Mouse (Mus musculus): Measurements from ENCODE around the gene Prss53. TPM values are rescaled to one million over a fixed set of nuclear protein-coding genes. Genes with fewer than 3 reads are reported as not detected.

The Prss53 gene
- polyA plus RNA-seq, 1 experiment from 2014 or later: 1.2 TPM

- no peak for ATAC-seq (ENCODE audit: insufficient number of reproducible peaks, insufficient read depth, low FRiP score, low TSS enrichment)
- WGBS: 80% methylated on average over 3 of the region's 3 CpGs
- Histone ChIP-seq H3K27ac (no peak overlapping the region), H3K4me3 (no peak overlapping the region), H3K4me2 (replicated peaks) (no peak overlapping the region), H3K9ac (no peak overlapping the region), H3K4me1 (peaks cover 16% of the 10 kb centered on the region), H3K27me3 (no peaks in the 10 kb centered on the region), H3K9me3 (no peaks in the 10 kb centered on the region), H3K36me3 (peaks cover 69% of the 10 kb centered on the region)
Observed at GRCm38 (mm10) chr7:127887781-127888180, 3.0 kb downstream of the Prss53 start.

GRCm38 (mm10) chr7:127887191-127887590 lies 3.6 kb downstream of the Prss53 start:
- peaks cover 70% of the 10 kb centered on the region for H3K36me3 ChIP-seq
- H3K4me3 ChIP-seq: no peak overlapping the region
- H3K27ac ChIP-seq: no peak overlapping the region
- WGBS: 87% methylated on average over 8 of the region's 8 CpGs
- H3K4me2 ChIP-seq (replicated peaks): no peak overlapping the region
- H3K4me1 ChIP-seq: peaks cover 16% of the 10 kb centered on the region
- H3K27me3 ChIP-seq: no peaks in the 10 kb centered on the region
- ATAC-seq (ENCODE audit: insufficient number of reproducible peaks, insufficient read depth, low FRiP score, low TSS enrichment): no peak
- no peak overlapping the region for H3K9ac ChIP-seq
- H3K9me3 ChIP-seq: no peaks in the 10 kb centered on the region

GRCm38 (mm10) chr7:127886551-127886950 lies 4.2 kb downstream of the Prss53 start:
- WGBS: 91% methylated on average over 6 of the region's 6 CpGs
- peaks cover 76% of the 10 kb centered on the region for H3K36me3 ChIP-seq
- no peak overlapping the region for H3K4me3 ChIP-seq
- H3K9me3 ChIP-seq: no peaks in the 10 kb centered on the region
- H3K4me1 ChIP-seq: peaks cover 16% of the 10 kb centered on the region
- H3K9ac ChIP-seq: no peak overlapping the region
- no peak overlapping the region for H3K4me2 ChIP-seq (replicated peaks)
- H3K27me3 ChIP-seq: no peaks in the 10 kb centered on the region
- H3K27ac ChIP-seq: no peak overlapping the region
- no peak for ATAC-seq (ENCODE audit: insufficient number of reproducible peaks, insufficient read depth, low FRiP score, low TSS enrichment)

GRCm38 (mm10) chr7:127885951-127886350 lies 4.8 kb downstream of the Prss53 start:
- Histone ChIP-seq H3K4me2 (replicated peaks) (no peak overlapping the region), H3K4me3 (no peak overlapping the region), H3K9ac (no peak overlapping the region), H3K9me3 (no peaks in the 10 kb centered on the region), H3K36me3 (peaks cover 82% of the 10 kb centered on the region), H3K27ac (no peak overlapping the region), H3K27me3 (no peaks in the 10 kb centered on the region), H3K4me1 (peaks cover 16% of the 10 kb centered on the region)
- 66% methylated on average over 6 of the region's 6 CpGs for WGBS
- ATAC-seq (ENCODE audit: insufficient number of reproducible peaks, insufficient read depth, low FRiP score, low TSS enrichment): no peak

- WGBS: 87% methylated on average over 12 of the region's 12 CpGs
- ATAC-seq (ENCODE audit: insufficient number of reproducible peaks, insufficient read depth, low FRiP score, low TSS enrichment): no peak
Observed at GRCm38 (mm10) chr7:127880431-127880830, 10.3 kb downstream of the Prss53 start.

GRCm38 (mm10) chr7:127879301-127879700 lies 11.5 kb downstream of the Prss53 start:
- H3K9me3 ChIP-seq: no peaks in the 10 kb centered on the region
- H3K36me3 ChIP-seq: peaks cover 67% of the 10 kb centered on the region
- peaks cover 24% of the 10 kb centered on the region for H3K4me1 ChIP-seq
- H3K4me3 ChIP-seq: 0 out of 2 replicates have a peak overlapping the region, but pooled peaks have one; percentile 4
- H3K27me3 ChIP-seq: no peaks in the 10 kb centered on the region
- no peak for ATAC-seq (ENCODE audit: insufficient number of reproducible peaks, insufficient read depth, low FRiP score, low TSS enrichment)
- H3K4me2 ChIP-seq (replicated peaks): no peak overlapping the region
- no peak overlapping the region for H3K27ac ChIP-seq
- no peak overlapping the region for H3K9ac ChIP-seq
- 96% methylated on average over 9 of the region's 9 CpGs for WGBS

More at GRCm38 (mm10) chr7:127880431-127880830, 10.3 kb downstream of the Prss53 start:
- Histone ChIP-seq H3K27me3 (no peaks in the 10 kb centered on the region), H3K36me3 (peaks cover 77% of the 10 kb centered on the region), H3K27ac (no peak overlapping the region), H3K4me2 (replicated peaks) (no peak overlapping the region), H3K4me3 (no peak overlapping the region), H3K4me1 (peaks cover 21% of the 10 kb centered on the region), H3K9me3 (no peaks in the 10 kb centered on the region), H3K9ac (no peak overlapping the region)

GRCm38 (mm10) chr7:127876467-127877348 lies 14.1 kb downstream of the Prss53 start, which contains the start of gene Zfp668:
Zfp668 (minus strand) TSS chr7:127876828.
- Histone ChIP-seq H3K36me3 (peaks cover 52% of the 10 kb centered on the region), H3K9ac (peak within 1 kb of the TSS; percentile 95), H3K9me3 (no peaks in the 10 kb centered on the region), H3K27ac (peak within 1 kb of the TSS; percentile 99), H3K4me3 (peak within 1 kb of the TSS; percentile 93), H3K27me3 (no peaks in the 10 kb centered on the region), H3K4me2 (replicated peaks) (peak within 1 kb of the TSS; percentile 87), H3K4me1 (peaks cover 23% of the 10 kb centered on the region)
- peak; percentile 48 for ATAC-seq (ENCODE audit: insufficient number of reproducible peaks, insufficient read depth, low FRiP score, low TSS enrichment)
- WGBS: under 1% methylated on average over 60 of the region's 60 CpGs

GRCm38 (mm10) chr7:127876041-127876466 lies 14.7 kb downstream of the Prss53 start, which contains the start of gene Zfp646:
Zfp646 (plus strand) TSS chr7:127876221.
- H3K9ac ChIP-seq: peak within 1 kb of the TSS; percentile 95
- peak within 1 kb of the TSS; percentile 99 for H3K27ac ChIP-seq
- peaks cover 23% of the 10 kb centered on the region for H3K4me1 ChIP-seq
- H3K27me3 ChIP-seq: no peaks in the 10 kb centered on the region
- ATAC-seq (ENCODE audit: insufficient number of reproducible peaks, insufficient read depth, low FRiP score, low TSS enrichment): peak; percentile 86
- H3K4me2 ChIP-seq (replicated peaks): peak within 1 kb of the TSS; percentile 87
- WGBS: under 1% methylated on average over 40 of the region's 41 CpGs
- no peaks in the 10 kb centered on the region for H3K9me3 ChIP-seq
- peak within 1 kb of the TSS; percentile 93 for H3K4me3 ChIP-seq
- peaks cover 48% of the 10 kb centered on the region for H3K36me3 ChIP-seq

- ATAC-seq (ENCODE audit: insufficient number of reproducible peaks, insufficient read depth, low FRiP score, low TSS enrichment): peak; percentile 95
- Histone ChIP-seq H3K9ac (peak overlapping the region; percentile 95), H3K4me1 (peaks cover 23% of the 10 kb centered on the region), H3K4me3 (peak overlapping the region; percentile 93), H3K9me3 (no peaks in the 10 kb centered on the region), H3K27ac (peak overlapping the region; percentile 99), H3K27me3 (no peaks in the 10 kb centered on the region), H3K4me2 (replicated peaks) (peak overlapping the region; percentile 87), H3K36me3 (peaks cover 45% of the 10 kb centered on the region)
- WGBS: 0% methylated on average over 42 of the region's 43 CpGs
Observed at GRCm38 (mm10) chr7:127875627-127876001, 15.2 kb downstream of the Prss53 start.

GRCm38 (mm10) chr7:127874812-127875626 lies 15.8 kb downstream of the Prss53 start:
- WGBS: 4% methylated on average over 20 of the region's 20 CpGs
- peak overlapping the region; percentile 95 for H3K9ac ChIP-seq

GRCm38 (mm10) chr7:127870136-127870821 lies 20.5 kb downstream of the Prss53 start:
- Histone ChIP-seq H3K9ac (no peak overlapping the region), H3K36me3 (peaks cover 47% of the 10 kb centered on the region), H3K4me3 (no peak overlapping the region), H3K27ac (no peak overlapping the region), H3K27me3 (no peaks in the 10 kb centered on the region), H3K4me1 (peaks cover 15% of the 10 kb centered on the region), H3K9me3 (no peaks in the 10 kb centered on the region), H3K4me2 (replicated peaks) (no peak overlapping the region)
- 80% methylated on average over 5 of the region's 5 CpGs for WGBS
- ATAC-seq (ENCODE audit: insufficient number of reproducible peaks, insufficient read depth, low FRiP score, low TSS enrichment): no peak

More at GRCm38 (mm10) chr7:127874812-127875626, 15.8 kb downstream of the Prss53 start:
- Histone ChIP-seq H3K4me2 (replicated peaks) (peak overlapping the region; percentile 87), H3K4me1 (peaks cover 23% of the 10 kb centered on the region), H3K9me3 (no peaks in the 10 kb centered on the region), H3K4me3 (peak overlapping the region; percentile 93), H3K36me3 (peaks cover 42% of the 10 kb centered on the region), H3K27ac (peak overlapping the region; percentile 99), H3K27me3 (no peaks in the 10 kb centered on the region)
- no peak; the same call in 1 of the 2 replicates for ATAC-seq (ENCODE audit: insufficient number of reproducible peaks, insufficient read depth, low FRiP score, low TSS enrichment)
